Mouse (Mus musculus) heart, postnatal 0 days (tissue): ENCODE data around the gene Chpt1. TPM values are rescaled to one million over a fixed set of nuclear protein-coding genes. Genes with fewer than 3 reads are reported as not detected.
"Not testable (repeated sequence)": the region's sequence is repeated elsewhere in the genome, so short reads cannot be mapped to it uniquely, and the experiment has no call there.

Source experiments
- ATAC-seq: fragments of 200-750 bp; cut with Nextera tagmentation; 2 replicates; pipeline ENCODE4 v1.8.0; 2017; ENCODE audit warnings: low read depth, moderate number of reproducible peaks, moderate library complexity; ENCODE audit not compliant: insufficient read depth
- DNase-seq: peaks from one replicate; pipeline ENCODE4 v3.0.0-alpha.2; 2016; ENCODE audit warnings: low spot score
- H3K27ac ChIP-seq: fragments of 300-500 bp; sonication (generic); 2 replicates; pipeline ENCODE4 v1.5.1; 2014; ENCODE audit warnings: low read depth, mild to moderate bottlenecking
- H3K27me3 ChIP-seq: fragments of 300-500 bp; sonication (generic); 2 replicates; pipeline ENCODE4 v1.6.1; 2014; ENCODE audit warnings: low read length, mixed read lengths; ENCODE audit not compliant: control insufficient read depth, insufficient read depth
- H3K36me3 ChIP-seq: fragments of 300-500 bp; sonication (generic); replicated peaks from 2 replicates; pipeline ENCODE4 v1.6.1; 2014; ENCODE audit warnings: low read length, mixed read lengths; ENCODE audit not compliant: control insufficient read depth, insufficient read depth
- H3K4me1 ChIP-seq: fragments of 300-500 bp; sonication (generic); 2 replicates; pipeline ENCODE4 v1.6.1; 2014; ENCODE audit warnings: antibody characterized with exemption; ENCODE audit not compliant: control insufficient read depth, insufficient read depth
- H3K4me2 ChIP-seq: fragments of 300-500 bp; sonication (generic); 2 replicates; pipeline ENCODE4 v1.6.1; 2014; ENCODE audit warnings: low read depth, mild to moderate bottlenecking, low read length, moderate library complexity
- H3K4me3 ChIP-seq: fragments of 300-500 bp; sonication (generic); 2 replicates; pipeline ENCODE4 v1.5.1; 2014; ENCODE audit warnings: low read depth, low read length
- H3K9ac ChIP-seq: fragments of 300-500 bp; sonication (generic); replicated peaks from 2 replicates; pipeline ENCODE4 v1.6.1; 2014; ENCODE audit warnings: low read depth, low read length, mixed read lengths
- H3K9me3 ChIP-seq: fragments of 300-500 bp; sonication (generic); replicated peaks from 2 replicates; pipeline ENCODE4 v1.6.1; 2016; ENCODE audit warnings: low read length; ENCODE audit not compliant: control insufficient read depth
- CTCF ChIP-seq: IDR thresholded peaks from 2 replicates; pipeline ENCODE4 v1.5.1; 2016; ENCODE audit warnings: antibody characterized with exemption, control low read depth, low read depth
- EP300 ChIP-seq: IDR thresholded peaks from 2 replicates; pipeline ENCODE4 v1.6.1; 2016; ENCODE audit warnings: antibody characterized with exemption, low read depth
- WGBS: fragments of 180-500 bp; shearing (Covaris S2); extraction: QIAGEN DNeasy Blood & Tissue Kit; methylation state at CpG from one replicate; pipeline ENCODE4 v1.1.7; 2014; 5-methylcytosine and 5-hydroxymethylcytosine counted together
- polyA plus RNA-seq: library from polyadenylated mRNA; unstranded; fragments of >200 nt; fragmentation: Nextera tagmentation; extraction: Ambion mirVana; gene quantifications from 2 replicates; pipeline ENCODE4 v1.2.1, GENCODE M21; 2015
- total RNA-seq: library from RNA; depleted of rRNA; stranded (reverse); fragments of >200 nt; gene quantifications from 2 replicates; pipeline ENCODE4 v1.2.3, GENCODE M21; 2014; ENCODE audit warnings: low replicate concordance

Chpt1 gene
- total and polyA plus RNA-seq, 2 experiments from 2014 or later = 99.9 to 142 TPM

DNA sequence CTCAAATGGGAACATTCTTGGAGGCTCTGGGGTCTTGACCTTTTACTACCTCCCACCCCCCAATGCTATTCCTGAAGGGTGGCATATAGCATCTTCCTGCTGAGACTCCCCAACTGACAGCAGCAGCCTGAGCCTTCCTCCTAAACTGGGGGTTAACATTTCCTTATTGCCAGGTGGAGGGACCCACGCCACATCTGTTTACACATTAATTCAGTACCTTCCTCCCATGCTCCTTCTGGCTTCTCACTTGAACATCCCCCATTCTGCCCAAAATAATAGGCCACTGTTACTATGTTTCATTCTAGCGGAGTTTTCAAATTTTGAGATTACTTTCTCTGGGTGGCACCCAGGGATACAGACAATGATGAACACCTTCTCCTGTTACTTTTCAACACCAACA lies 20.1 kb upstream of the Chpt1 start:
- H3K27ac ChIP-seq = no peak overlapping the region
- no peak for TF ChIP-seq EP300
- TF ChIP-seq CTCF = no peak
- no peak for ATAC-seq
- no peak for DNase-seq
- H3K36me3 ChIP-seq = no peaks in the 10 kb centered on the region
- H3K9me3 ChIP-seq = no peaks in the 10 kb centered on the region
- no peaks in the 10 kb centered on the region for H3K27me3 ChIP-seq
- no peak overlapping the region for H3K9ac ChIP-seq
- H3K4me3 ChIP-seq = no peak overlapping the region
- H3K4me1 ChIP-seq = no peaks in the 10 kb centered on the region
- no peak overlapping the region for H3K4me2 ChIP-seq
- 75% methylated on average over 2 of the region's 2 CpGs for WGBS

DNA sequence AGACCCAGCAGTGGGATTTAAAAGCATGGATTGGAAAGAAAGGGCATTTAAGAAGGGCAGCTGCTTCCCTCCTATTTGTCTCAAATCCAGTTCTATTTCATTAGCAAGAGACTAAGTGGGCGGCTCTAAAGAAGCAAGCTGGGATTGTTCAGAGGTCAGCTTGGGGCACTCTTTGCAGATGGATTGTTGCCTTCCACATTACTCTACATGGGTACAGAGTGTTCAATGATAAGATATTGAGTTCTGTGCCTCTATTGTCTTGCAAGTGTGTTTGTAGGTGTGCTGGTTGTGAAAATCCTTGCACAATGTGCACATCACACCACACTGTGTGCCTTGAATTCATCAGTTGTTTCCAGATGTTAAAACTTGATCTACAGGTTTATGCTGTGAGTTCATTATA lies 19.3 kb upstream of the Chpt1 start:
- TF ChIP-seq CTCF (no peak), EP300 (no peak)
- H3K4me1 ChIP-seq = no peaks in the 10 kb centered on the region

DNA sequence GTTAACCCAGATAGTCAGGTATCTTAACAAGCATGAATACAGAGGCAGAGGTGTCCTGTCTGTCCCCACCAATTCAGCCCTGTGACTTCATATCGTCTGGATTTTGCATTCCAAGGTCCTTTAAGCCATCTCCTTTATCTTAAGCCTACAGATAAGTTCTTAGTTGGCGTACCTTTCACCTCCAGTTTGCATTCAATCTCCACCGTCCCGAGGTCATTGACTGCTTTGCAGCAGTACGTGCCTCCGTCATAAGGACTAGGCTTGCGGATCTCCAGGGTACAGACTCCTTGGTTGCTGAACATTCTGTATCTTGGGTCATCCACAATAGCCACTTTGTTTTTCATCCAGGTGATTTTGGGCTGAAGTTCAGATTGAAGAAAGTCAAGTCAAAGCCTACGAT lies 18.9 kb upstream of the Chpt1 start:
- WGBS = 66% methylated on average over 8 of the region's 8 CpGs
- Histone ChIP-seq H3K4me3 (no peak overlapping the region), H3K9me3 (no peaks in the 10 kb centered on the region), H3K27ac (no peak overlapping the region), H3K4me1 (no peaks in the 10 kb centered on the region), H3K4me2 (no peak overlapping the region), H3K27me3 (no peaks in the 10 kb centered on the region), H3K36me3 (no peaks in the 10 kb centered on the region), H3K9ac (no peak overlapping the region)
- ATAC-seq = no peak
- no peak for DNase-seq
- TF ChIP-seq CTCF (no peak), EP300 (no peak)

More for the DNA sequence above, 19.3 kb upstream of the Chpt1 start:
- no peak overlapping the region for H3K27ac ChIP-seq
- H3K9me3 ChIP-seq = no peaks in the 10 kb centered on the region
- 60% methylated on average over 1 of the region's 1 CpGs for WGBS
- H3K4me2 ChIP-seq = no peak overlapping the region
- ATAC-seq (no peak), DNase-seq (no peak)
- H3K4me3 ChIP-seq = no peak overlapping the region
- no peaks in the 10 kb centered on the region for H3K27me3 ChIP-seq
- no peaks in the 10 kb centered on the region for H3K36me3 ChIP-seq
- H3K9ac ChIP-seq = no peak overlapping the region

DNA sequence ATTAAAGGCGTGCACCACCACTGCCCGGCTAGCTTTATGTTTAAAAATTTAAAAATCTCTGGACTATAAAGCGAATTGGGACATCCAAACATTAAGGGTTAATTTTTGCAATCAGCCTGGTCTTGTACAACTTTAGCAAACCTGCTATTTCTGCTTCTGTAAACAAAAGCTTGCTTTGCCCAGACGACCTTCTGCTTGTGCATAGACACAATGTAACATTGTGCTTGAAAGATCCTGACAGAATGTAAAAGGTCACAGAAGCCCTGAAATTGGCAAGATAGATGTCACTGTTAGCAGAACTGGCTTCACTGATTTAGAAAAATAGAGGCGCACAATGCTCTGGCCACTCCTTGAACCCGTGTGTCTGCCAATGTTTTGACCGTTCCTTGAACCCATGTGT lies 11.2 kb upstream of the Chpt1 start:
- H3K4me3 ChIP-seq, H3K9ac ChIP-seq, H3K27ac ChIP-seq, H3K36me3 ChIP-seq, DNase-seq, H3K9me3 ChIP-seq, ATAC-seq, H3K27me3 ChIP-seq, H3K4me2 ChIP-seq: not testable (repeated sequence)
- peaks cover 17% of the 10 kb centered on the region for H3K4me1 ChIP-seq
- WGBS = 83% methylated on average over 6 of the region's 7 CpGs

DNA sequence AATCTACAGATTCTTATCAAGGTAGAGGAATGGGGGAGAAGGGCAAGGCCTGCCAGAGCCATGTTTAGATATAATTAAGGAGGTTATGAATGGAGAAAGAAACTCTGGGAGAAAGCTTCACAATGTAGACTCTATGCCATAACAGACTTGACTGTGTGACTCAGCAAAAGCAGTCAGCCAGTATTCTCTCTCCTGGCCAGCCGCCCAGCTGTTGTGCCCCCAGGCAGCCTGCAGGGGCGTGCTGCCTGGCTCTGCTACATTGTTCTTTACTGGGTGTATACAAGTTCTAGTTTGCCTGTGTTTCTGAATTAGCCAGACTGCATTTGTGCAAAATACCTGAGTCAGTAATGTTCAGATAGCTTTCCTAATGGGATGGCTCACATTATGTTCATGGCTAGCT lies 10.6 kb upstream of the Chpt1 start:
- peaks cover 17% of the 10 kb centered on the region for H3K4me1 ChIP-seq
- H3K4me2 ChIP-seq = no peak overlapping the region
- H3K4me3 ChIP-seq = no peak overlapping the region
- ATAC-seq = peak; percentile 71
- no peaks in the 10 kb centered on the region for H3K27me3 ChIP-seq
- peak overlapping the region; percentile 27; the same call in 1 of the 2 replicates for H3K27ac ChIP-seq
- DNase-seq = no peak
- H3K36me3 ChIP-seq = no peaks in the 10 kb centered on the region
- TF ChIP-seq EP300 (no peak), CTCF (peak; percentile 34; the same call in 1 of the 2 replicates)
- 45% methylated on average over 2 of the region's 2 CpGs for WGBS
- no peaks in the 10 kb centered on the region for H3K9me3 ChIP-seq
- H3K9ac ChIP-seq = no peak overlapping the region

DNA sequence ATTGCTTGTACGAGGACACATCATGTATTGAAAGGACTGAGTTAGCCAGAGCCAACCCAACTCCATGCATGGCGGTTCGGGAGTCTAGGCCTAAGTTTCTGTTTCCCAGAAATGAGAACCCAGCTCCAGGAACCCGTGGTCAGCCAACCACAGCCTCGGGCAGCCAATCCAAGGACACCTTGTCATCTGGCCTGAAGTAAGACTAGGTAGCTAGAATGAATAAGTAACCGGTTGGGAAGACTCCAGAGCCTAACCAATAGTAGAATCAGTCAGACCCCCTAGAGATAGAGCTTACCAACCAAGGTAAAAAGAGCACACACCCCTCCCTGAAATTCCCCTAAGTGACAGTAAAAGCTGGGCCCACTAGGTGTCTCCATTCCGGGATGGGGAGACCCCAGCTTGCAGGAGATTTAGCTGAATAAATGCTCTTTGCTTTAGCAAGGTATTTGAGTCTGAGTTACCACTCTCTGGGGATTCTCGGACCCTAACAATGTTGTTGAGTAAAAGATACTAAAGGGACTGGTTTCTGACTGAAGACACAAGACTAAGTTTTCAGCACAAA lies 9.8 kb upstream of the Chpt1 start:
- H3K36me3 ChIP-seq = no peaks in the 10 kb centered on the region
- H3K9ac ChIP-seq = no peak overlapping the region
- 73% methylated on average over 8 of the region's 8 CpGs for WGBS
- H3K4me2 ChIP-seq = no peak overlapping the region
- no peak for ATAC-seq
- DNase-seq = no peak
- H3K27me3 ChIP-seq = no peaks in the 10 kb centered on the region
- no peak overlapping the region for H3K27ac ChIP-seq
- TF ChIP-seq EP300 (no peak), CTCF (no peak)
- peaks cover 17% of the 10 kb centered on the region for H3K4me1 ChIP-seq
- H3K9me3 ChIP-seq = no peaks in the 10 kb centered on the region
- no peak overlapping the region for H3K4me3 ChIP-seq
